Mouse (Mus musculus) heart, adult 10 weeks (tissue): ENCODE results near the gene Kcnk7. TPM values are rescaled to one million over a fixed set of nuclear protein-coding genes. Genes with fewer than 3 reads are reported as not detected.

Experiments used
- polyA plus RNA-seq: library from polyadenylated mRNA; stranded (reverse); fragments of 350-450 nt; fragmentation: Illumina TruSeq; extraction: RNeasy Lipid Tissue Mini Kit (QIAGEN cat#74804); gene quantifications from one replicate; pipeline ENCODE4 v1.2.3, GENCODE M21; 2014; ENCODE audit warnings: low read depth, low replicate concordance

Kcnk7 gene
- polyA plus RNA-seq, result not detected

DNA sequence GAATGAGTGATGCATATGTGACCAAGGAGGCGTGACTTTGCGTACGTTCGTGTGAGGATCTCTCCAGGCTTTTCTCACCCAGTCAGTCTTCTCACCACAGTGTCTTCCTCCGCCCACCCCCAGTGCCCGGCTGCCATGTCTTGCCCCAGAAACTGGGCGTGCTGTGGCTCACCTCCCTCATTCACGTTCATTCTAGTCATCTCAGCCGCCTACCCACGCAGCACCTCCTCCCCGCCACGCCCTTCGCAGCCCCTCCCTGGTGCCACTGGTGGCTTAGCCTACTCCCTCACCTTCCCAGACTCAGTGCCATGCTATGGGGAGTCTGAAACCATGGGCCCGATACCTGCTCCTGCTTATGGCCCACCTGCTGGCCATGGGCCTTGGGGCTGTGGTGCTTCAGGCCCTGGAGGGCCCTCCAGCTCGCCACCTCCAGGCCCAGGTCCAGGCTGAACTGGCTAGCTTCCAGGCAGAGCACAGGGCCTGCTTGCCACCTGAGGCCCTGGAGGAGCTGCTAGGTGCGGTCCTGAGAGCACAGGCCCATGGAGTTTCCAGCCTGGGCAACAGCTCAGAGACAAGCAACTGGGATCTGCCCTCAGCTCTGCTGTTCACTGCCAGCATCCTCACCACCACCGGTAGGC, at the start of gene Kcnk7:
TSS of gene Kcnk7 (plus strand) at position 205 of the 638 bp plus-strand sequence.

DNA sequence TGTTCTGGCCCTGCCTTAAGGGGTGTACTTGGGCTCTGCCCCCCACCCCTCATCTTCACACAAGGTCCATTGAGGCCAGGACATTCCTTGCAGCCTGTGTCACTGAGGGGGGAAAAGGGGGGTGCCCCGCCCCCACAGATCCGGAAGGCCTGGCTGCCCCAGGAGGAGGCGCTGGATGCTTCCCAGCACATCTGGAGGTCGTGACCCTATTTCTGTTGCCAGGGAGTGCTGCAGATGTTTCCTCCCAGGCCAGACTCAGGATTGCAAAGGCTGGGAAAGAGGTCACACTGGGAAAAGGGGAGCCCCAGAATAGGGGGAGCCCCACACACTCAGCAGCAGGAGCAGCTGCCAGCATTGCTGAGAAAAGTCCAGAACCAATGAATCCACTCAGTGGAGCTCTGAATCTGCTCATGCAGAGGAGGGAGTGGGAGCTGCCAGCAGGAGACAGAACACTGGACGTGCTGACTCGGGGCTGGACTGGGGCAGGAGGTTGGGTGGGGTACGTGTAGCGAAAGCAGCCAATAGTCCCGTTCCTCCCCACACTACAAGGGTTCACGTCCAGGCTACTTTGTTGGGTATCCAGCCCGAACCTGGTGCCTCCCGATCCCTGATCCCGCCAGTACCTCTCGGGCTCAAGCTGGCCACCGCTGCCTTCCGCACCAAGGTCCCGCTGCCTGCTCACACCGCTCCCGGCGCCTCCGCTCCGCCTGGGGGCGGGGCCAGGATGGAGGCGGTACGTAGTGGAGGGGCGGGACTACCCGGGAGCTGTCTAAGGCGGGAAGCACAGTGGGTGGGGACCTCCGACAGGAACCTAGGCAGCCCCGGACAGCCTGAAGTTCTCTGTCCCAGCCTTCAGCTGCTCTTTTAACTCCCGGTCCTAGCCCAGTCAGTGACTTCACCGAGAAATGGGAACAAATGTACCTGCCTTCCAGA, 40.9 kb upstream of the Kcnk7 start, which contains the start of gene Sipa1:
TSS of gene Sipa1 (minus strand) at position 727 of the 933 bp plus-strand sequence.

DNA sequence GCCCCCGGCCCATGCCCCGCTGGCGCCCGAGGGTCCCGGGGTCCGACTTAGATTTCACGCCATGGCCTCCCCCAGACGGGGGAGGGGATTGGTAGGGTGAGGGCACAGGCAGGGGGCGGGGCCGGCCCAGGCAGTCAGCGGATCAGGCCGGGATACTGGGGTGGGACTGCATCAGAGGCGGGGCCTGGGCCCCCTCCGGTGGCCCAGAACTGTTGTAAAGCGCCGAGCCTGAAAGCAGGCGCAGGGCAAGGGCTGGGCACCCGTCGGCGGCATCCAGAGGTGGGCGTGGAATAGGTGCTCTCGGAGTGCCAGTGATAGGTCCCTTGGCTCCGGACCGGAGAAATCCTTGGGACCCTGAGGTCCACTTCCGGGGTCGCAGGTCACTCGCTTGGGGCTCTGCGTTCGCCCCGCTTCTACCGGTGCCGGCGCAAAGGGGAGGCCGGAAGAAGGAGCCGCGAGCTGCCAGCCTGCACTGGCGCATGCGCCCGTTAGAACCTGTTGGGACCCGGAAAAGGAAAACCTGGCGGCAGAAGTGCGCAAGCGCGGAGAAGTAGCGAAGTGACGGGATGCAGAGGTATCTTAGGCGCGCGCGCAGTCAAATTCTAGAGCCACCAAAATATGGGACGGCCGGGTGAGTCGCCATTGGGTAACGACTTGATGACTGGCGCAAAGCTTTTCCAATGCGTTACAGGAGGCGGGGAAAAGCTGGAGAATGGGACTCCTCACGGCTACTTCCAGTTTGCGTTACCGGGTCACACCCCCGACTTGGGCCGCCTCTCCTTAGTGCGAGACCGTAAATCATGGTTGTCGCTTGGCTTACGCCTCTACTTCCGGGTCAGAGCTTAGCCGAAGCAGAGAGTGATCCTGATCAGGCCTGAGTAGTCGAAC, 15.7 kb upstream of the Kcnk7 start, which contains the start of the genes Map3k11 and Pcnx3:
TSS of gene Map3k11 (plus strand) at position 543 of the 888 bp plus-strand sequence.
TSS of gene Pcnx3 (minus strand) at position 709 of the 888 bp plus-strand sequence.

DNA sequence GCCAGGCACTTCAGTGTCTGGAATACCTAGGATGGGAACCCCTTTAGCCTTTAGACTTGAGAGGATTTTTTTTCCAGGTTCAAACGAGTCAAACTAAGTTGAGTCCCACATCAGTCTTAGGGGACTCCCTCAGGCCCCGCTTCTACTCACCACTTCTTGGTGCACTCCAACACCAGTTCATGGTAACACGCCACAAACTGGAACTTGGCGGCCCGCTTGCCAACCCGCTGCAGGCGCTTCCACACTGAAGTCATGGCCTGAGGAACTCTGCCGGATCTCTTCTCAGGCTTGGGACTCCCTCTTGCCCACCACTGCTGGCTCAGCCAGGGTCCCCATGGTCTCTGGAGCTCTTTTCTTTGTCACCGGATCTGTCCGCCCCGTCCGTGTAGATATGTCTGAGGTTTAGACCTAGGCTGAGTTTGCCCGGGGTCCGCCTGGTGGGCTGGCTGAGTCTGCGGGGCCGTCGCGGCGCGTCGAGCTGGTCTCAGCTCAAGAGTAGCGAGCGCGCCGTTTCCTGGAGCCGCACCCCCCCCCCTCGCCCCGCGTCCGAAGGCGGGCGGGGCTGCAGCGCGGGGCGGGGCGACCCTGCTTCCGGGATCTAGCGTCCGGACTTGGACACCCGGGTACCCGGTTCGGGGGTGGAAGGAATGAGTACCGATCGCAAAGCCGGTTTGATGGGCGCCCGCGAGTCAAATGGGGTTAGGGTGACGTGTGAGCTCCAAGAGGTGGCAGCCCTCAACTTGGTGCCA, 21.8 kb downstream of the Kcnk7 start, which contains the start of gene Ehbp1l1:
TSS of gene Ehbp1l1 (minus strand) at position 551 of the 749 bp plus-strand sequence.

DNA sequence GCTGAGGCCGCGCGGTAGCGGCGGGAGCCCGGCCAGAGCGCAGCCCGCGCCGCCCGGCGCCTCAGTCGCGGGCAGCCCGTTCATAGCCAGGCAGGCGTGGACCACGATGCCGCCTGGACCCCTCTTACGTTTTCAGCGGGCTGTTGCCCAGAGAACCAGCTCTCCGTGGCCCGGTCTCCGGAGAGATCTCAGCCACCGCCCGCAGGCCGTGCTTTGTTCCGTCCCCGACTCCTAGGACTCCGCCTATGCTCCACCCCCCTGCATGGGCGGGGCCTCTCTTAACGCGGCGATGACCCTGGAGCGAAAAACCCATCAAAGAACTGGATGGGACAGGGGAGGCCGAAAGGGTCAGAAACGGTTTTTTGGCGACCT, 25.3 kb downstream of the Kcnk7 start, which contains the start of gene Fam89b:
TSS of gene Fam89b (minus strand) at position 210 of the 372 bp plus-strand sequence.

DNA sequence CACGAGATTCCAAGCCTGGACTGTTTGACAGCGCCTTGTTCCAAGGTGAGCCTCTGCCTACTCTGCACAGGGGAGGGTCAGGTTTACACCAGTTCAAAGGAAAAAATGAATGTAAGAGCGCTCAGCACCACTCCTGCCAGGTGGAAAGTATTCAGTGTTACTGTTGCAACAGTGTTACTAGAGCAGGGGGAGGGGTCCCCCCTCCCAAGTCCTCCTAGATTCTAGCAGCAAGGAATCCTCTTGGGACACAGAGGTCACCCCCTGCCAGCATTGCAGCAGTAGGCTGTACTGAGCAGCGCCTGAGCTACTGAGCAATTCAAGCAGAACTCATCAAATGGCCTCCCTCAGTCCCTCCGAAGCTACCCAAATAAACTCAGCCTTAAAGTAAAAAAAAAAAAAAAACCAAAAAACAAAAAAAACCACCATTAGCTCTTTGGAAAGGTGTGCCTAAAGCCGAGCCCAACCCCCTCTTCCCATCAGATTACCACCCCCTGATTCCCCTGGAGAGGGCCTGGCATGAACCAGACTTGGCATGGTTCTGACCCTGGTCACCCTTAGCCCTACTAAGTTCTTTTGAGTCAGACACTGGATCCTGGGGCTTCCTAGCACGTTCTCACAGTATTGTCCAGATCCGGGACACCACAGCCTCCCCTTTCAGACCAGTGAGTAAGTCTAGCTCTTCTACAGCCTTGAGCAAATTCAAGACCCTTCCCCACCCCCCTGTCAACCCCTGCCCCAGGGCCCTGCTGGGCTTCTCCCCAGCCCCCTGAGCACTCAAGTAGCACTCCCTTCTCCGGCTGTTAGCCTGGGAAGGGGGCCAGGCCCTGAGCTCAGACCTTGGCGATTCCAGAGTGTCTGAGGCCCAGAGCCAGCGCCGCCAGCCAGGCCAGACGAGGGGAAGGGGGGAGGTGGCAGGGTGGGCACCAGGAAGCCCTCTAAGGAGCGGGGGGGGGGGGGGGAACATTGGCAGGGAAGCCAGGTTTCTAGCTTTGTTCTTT, 36.5 kb downstream of the Kcnk7 start, which contains the start of gene Ltbp3:
TSS of gene Ltbp3 (plus strand) at position 585 of the 998 bp plus-strand sequence.

Other genes with a start within 250 kb of the Kcnk7 start
- gene Ccdc85b, start 246.5 kb upstream of the Kcnk7 start, polyA plus RNA-seq, result 6.9 TPM
- gene Fibp, start 243.8 kb upstream of the Kcnk7 start, polyA plus RNA-seq, result 44.4 TPM
- not detected for gene Ctsw, start 235.9 kb upstream of the Kcnk7 start, polyA plus RNA-seq
- 14.6 TPM for gene Efemp2, start 230.4 kb upstream of the Kcnk7 start, polyA plus RNA-seq
- 33.4 TPM for gene Mus81, start 216.0 kb upstream of the Kcnk7 start, polyA plus RNA-seq
- 173 TPM for gene Cfl1, start 213.9 kb upstream of the Kcnk7 start, polyA plus RNA-seq
- 1.8 TPM for gene 1700020D05Rik, start 200.6 kb upstream of the Kcnk7 start, polyA plus RNA-seq
- 10.1 TPM for gene Snx32, start 193.8 kb upstream of the Kcnk7 start, polyA plus RNA-seq
- not detected for gene Ovol1, start 143.7 kb upstream of the Kcnk7 start, polyA plus RNA-seq
- 1.9 TPM for gene Ap5b1, start 136.3 kb upstream of the Kcnk7 start, polyA plus RNA-seq
- gene Rnaseh2c, start 102.5 kb upstream of the Kcnk7 start, polyA plus RNA-seq, result 28.9 TPM
- gene Kat5, start 94.1 kb upstream of the Kcnk7 start, polyA plus RNA-seq, result 30.9 TPM
- gene Rela, start 66.9 kb upstream of the Kcnk7 start, polyA plus RNA-seq, result 30.4 TPM
- gene Sipa1, start 40.7 kb upstream of the Kcnk7 start, polyA plus RNA-seq, result 16.2 TPM
- gene Map3k11, start 15.6 kb upstream of the Kcnk7 start, polyA plus RNA-seq, result 22.2 TPM
- 22.7 TPM for gene Pcnx3, start 15.5 kb upstream of the Kcnk7 start, polyA plus RNA-seq
- gene Ehbp1l1, start 21.9 kb downstream of the Kcnk7 start, polyA plus RNA-seq, result 120 TPM
- 27.2 TPM for gene Fam89b, start 25.3 kb downstream of the Kcnk7 start, polyA plus RNA-seq
- gene Ltbp3, start 36.5 kb downstream of the Kcnk7 start, polyA plus RNA-seq, result 41.9 TPM
- gene Scyl1, start 67.1 kb downstream of the Kcnk7 start, polyA plus RNA-seq, result 64.9 TPM
- 5.4 TPM for gene Frmd8, start 170.9 kb downstream of the Kcnk7 start, polyA plus RNA-seq
- 3.4 TPM for gene Slc25a45, start 173.4 kb downstream of the Kcnk7 start, polyA plus RNA-seq
- 0.63 TPM for gene Tigd3, start 189.8 kb downstream of the Kcnk7 start, polyA plus RNA-seq
- gene Dpf2, start 208.6 kb downstream of the Kcnk7 start, polyA plus RNA-seq, result 69.5 TPM
- gene Cdc42ep2, start 220.4 kb downstream of the Kcnk7 start, polyA plus RNA-seq, result 7.8 TPM